Mouse (Mus musculus) lung, postnatal 0 days (tissue): ENCODE measurements around the gene Gsdma3. TPM values are rescaled to one million over a fixed set of nuclear protein-coding genes. Genes with fewer than 3 reads are reported as not detected.

Experiments used
- ATAC-seq: fragments of 200-750 bp; cut with Nextera tagmentation; 2 replicates; pipeline ENCODE4 v1.8.0; 2017; ENCODE audit warnings: moderate library complexity
- DNase-seq: peaks from one replicate; pipeline ENCODE4 v3.0.0-alpha.2; 2016; ENCODE audit warnings: low spot score
- H3K27ac ChIP-seq: fragments of 300-500 bp; sonication (generic); 2 replicates; pipeline ENCODE4 v1.5.1; 2014; ENCODE audit warnings: antibody characterized with exemption, mild to moderate bottlenecking, low read length, mixed read lengths
- H3K27me3 ChIP-seq: fragments of 300-500 bp; sonication (generic); replicated peaks from 2 replicates; pipeline ENCODE4 v1.6.1; 2014; ENCODE audit warnings: low read length, mixed read lengths; ENCODE audit not compliant: insufficient read depth
- H3K36me3 ChIP-seq: fragments of 300-500 bp; sonication (generic); 2 replicates; pipeline ENCODE4 v1.6.1; 2014; ENCODE audit warnings: low read length, mixed read lengths; ENCODE audit not compliant: insufficient read depth
- H3K4me1 ChIP-seq: fragments of 300-500 bp; sonication (generic); 2 replicates; pipeline ENCODE4 v1.6.1; 2014; ENCODE audit warnings: antibody characterized with exemption, low read depth, low read length, mixed read lengths; ENCODE audit not compliant: insufficient read depth
- H3K4me2 ChIP-seq: fragments of 300-500 bp; sonication (generic); replicated peaks from 2 replicates; pipeline ENCODE4 v1.6.1; 2014; ENCODE audit warnings: low read depth, mild to moderate bottlenecking, low read length, moderate library complexity, mixed read lengths
- H3K4me3 ChIP-seq: fragments of 300-500 bp; sonication (generic); 2 replicates; pipeline ENCODE4 v1.5.1; 2014; ENCODE audit warnings: low read depth, low read length
- H3K9ac ChIP-seq: fragments of 300-500 bp; sonication (generic); replicated peaks from 2 replicates; pipeline ENCODE4 v1.6.1; 2014; ENCODE audit warnings: low read depth, mild to moderate bottlenecking
- H3K9me3 ChIP-seq: fragments of 300-500 bp; sonication (generic); 2 replicates; pipeline ENCODE4 v1.6.1; 2016; ENCODE audit warnings: low read length, mixed read lengths
- CTCF ChIP-seq: IDR thresholded peaks from 2 replicates; pipeline ENCODE4 v1.5.1; 2016; ENCODE audit warnings: antibody characterized with exemption, mild to moderate bottlenecking
- EP300 ChIP-seq: IDR thresholded peaks from 2 replicates; pipeline ENCODE4 v1.6.1; 2016; ENCODE audit warnings: antibody characterized with exemption, mild to moderate bottlenecking, control low read depth
- WGBS: fragments of 180-500 bp; shearing (Covaris S2); extraction: QIAGEN DNeasy Blood & Tissue Kit; methylation state at CpG from one replicate; pipeline ENCODE4 v1.1.7; 2014; 5-methylcytosine and 5-hydroxymethylcytosine counted together
- polyA plus RNA-seq: library from polyadenylated mRNA; unstranded; fragments of >200 nt; fragmentation: Nextera tagmentation; extraction: Ambion mirVana; gene quantifications from 2 replicates; pipeline ENCODE4 v1.2.1, GENCODE M21; 2015

Gsdma3 gene
- polyA plus RNA-seq, 1 experiment from 2014 or later = not detected

- Histone ChIP-seq H3K36me3 (peaks cover 15% of the 10 kb centered on the region; the same call in 1 of the 2 replicates), H3K9me3 (no peaks in the 10 kb centered on the region), H3K4me1 (peaks cover 7% of the 10 kb centered on the region; the same call in 1 of the 2 replicates), H3K27me3 (no peaks in the 10 kb centered on the region), H3K4me3 (peak within 1 kb of the TSS; percentile 92), H3K4me2 (peak within 1 kb of the TSS; percentile 92), H3K9ac (peak within 1 kb of the TSS; percentile 100), H3K27ac (peak within 1 kb of the TSS; percentile 90)
- 4% methylated on average over 45 of the region's 45 CpGs for WGBS
- TF ChIP-seq EP300 (peak; percentile 79), CTCF (peak; percentile 66)
- ATAC-seq (peak; percentile 96), DNase-seq (peak; percentile 99)
Measured at GRCm38 (mm10) chr11:98681786-98682745, 55.9 kb downstream of the Gsdma3 start, which contains the start of gene Psmd3. Psmd3 (plus strand) TSS chr11:98682554.

GRCm38 (mm10) chr11:98682811-98683210, 56.7 kb downstream of the Gsdma3 start:
- DNase-seq (peak; percentile 32), ATAC-seq (peak; percentile 13; the same call in 1 of the 2 replicates)
- Histone ChIP-seq H3K4me3 (peak overlapping the region; percentile 92), H3K36me3 (peaks cover 22% of the 10 kb centered on the region; the same call in 1 of the 2 replicates), H3K9ac (peak overlapping the region; percentile 100), H3K27me3 (no peaks in the 10 kb centered on the region), H3K4me2 (peak overlapping the region; percentile 92), H3K4me1 (peaks cover 7% of the 10 kb centered on the region; the same call in 1 of the 2 replicates), H3K27ac (peak overlapping the region; percentile 90), H3K9me3 (no peaks in the 10 kb centered on the region)
- WGBS = 0% methylated on average over 20 of the region's 23 CpGs
- TF ChIP-seq EP300 (no peak), CTCF (no peak)

GRCm38 (mm10) chr11:98685642-98686041, 59.5 kb downstream of the Gsdma3 start:
- Histone ChIP-seq H3K9ac (no peak overlapping the region), H3K36me3 (peaks cover 27% of the 10 kb centered on the region; the same call in 1 of the 2 replicates), H3K9me3 (no peaks in the 10 kb centered on the region), H3K27ac (no peak overlapping the region), H3K4me2 (no peak overlapping the region), H3K27me3 (no peaks in the 10 kb centered on the region), H3K4me3 (no peak overlapping the region), H3K4me1 (peaks cover 7% of the 10 kb centered on the region; the same call in 1 of the 2 replicates)
- WGBS = 90% methylated on average over 9 of the region's 9 CpGs
- no peak for DNase-seq
- TF ChIP-seq EP300 = no peak
- no peak for TF ChIP-seq CTCF
- ATAC-seq = no peak

GRCm38 (mm10) chr11:98686976-98687375, 60.8 kb downstream of the Gsdma3 start:
- Histone ChIP-seq H3K9ac (no peak overlapping the region), H3K4me2 (no peak overlapping the region), H3K27ac (no peak overlapping the region), H3K9me3 (no peaks in the 10 kb centered on the region), H3K4me1 (peaks cover 7% of the 10 kb centered on the region; the same call in 1 of the 2 replicates), H3K27me3 (no peaks in the 10 kb centered on the region), H3K4me3 (no peak overlapping the region), H3K36me3 (peaks cover 39% of the 10 kb centered on the region)
- no peak for TF ChIP-seq EP300
- TF ChIP-seq CTCF = no peak
- 85% methylated on average over 4 of the region's 4 CpGs for WGBS
- no peak for ATAC-seq
- DNase-seq = no peak

Other genes starting within 250 kb of the Gsdma3 start
- gene Tcap, start 242.5 kb upstream of the Gsdma3 start, polyA plus RNA-seq = 5.8 and 6.4 TPM in 2 replicates
- gene Pnmt, start 239.9 kb upstream of the Gsdma3 start, polyA plus RNA-seq = 0.12 TPM in 1 of 2 replicates, not detected in the other
- gene Pgap3, start 225.9 kb upstream of the Gsdma3 start, polyA plus RNA-seq = 8.0 and 8.6 TPM in 2 replicates
- 21.2 and 23.6 TPM in 2 replicates for gene Erbb2, start 213.9 kb upstream of the Gsdma3 start, polyA plus RNA-seq
- 86.1 and 96.0 TPM in 2 replicates for gene Mien1, start 187.4 kb upstream of the Gsdma3 start, polyA plus RNA-seq
- 30.7 and 33.1 TPM in 2 replicates for gene Grb7, start 180.0 kb upstream of the Gsdma3 start, polyA plus RNA-seq
- gene Ikzf3, start 80.3 kb upstream of the Gsdma3 start, polyA plus RNA-seq = 0.20 and 0.43 TPM in 2 replicates
- gene Zpbp2, start 75.3 kb upstream of the Gsdma3 start, polyA plus RNA-seq = 0.10 and 0.21 TPM in 2 replicates
- gene Ormdl3, start 39.0 kb upstream of the Gsdma3 start, polyA plus RNA-seq = 43.7 and 45.3 TPM in 2 replicates
- gene Lrrc3c, start 28.1 kb upstream of the Gsdma3 start, polyA plus RNA-seq = not detected in 2 replicates
- gene Gm12355, start 699 bp upstream of the Gsdma3 start, polyA plus RNA-seq = 0.14 and 0.70 TPM in 2 replicates
- gene Gsdma2, start 20.4 kb downstream of the Gsdma3 start, polyA plus RNA-seq = not detected in 2 replicates
- not detected in 2 replicates for gene Gsdma, start 38.0 kb downstream of the Gsdma3 start, polyA plus RNA-seq
- 105 and 107 TPM in 2 replicates for gene Psmd3, start 56.2 kb downstream of the Gsdma3 start, polyA plus RNA-seq
- 0.19 TPM in 1 of 2 replicates, not detected in the other for gene Csf3, start 74.9 kb downstream of the Gsdma3 start, polyA plus RNA-seq
- 19.9 and 20.6 TPM in 2 replicates for gene Med24, start 103.1 kb downstream of the Gsdma3 start, polyA plus RNA-seq
- 38.1 and 40.5 TPM in 2 replicates for gene Thra, start 114.3 kb downstream of the Gsdma3 start, polyA plus RNA-seq
- gene Nr1d1, start 149.0 kb downstream of the Gsdma3 start, polyA plus RNA-seq = 6.9 and 8.9 TPM in 2 replicates
- 16.3 and 21.3 TPM in 2 replicates for gene Msl1, start 169.2 kb downstream of the Gsdma3 start, polyA plus RNA-seq
- 22.7 and 22.9 TPM in 2 replicates for gene Casc3, start 178.5 kb downstream of the Gsdma3 start, polyA plus RNA-seq
- 1.1 and 1.5 TPM in 2 replicates for gene Rapgefl1, start 210.4 kb downstream of the Gsdma3 start, polyA plus RNA-seq
- gene Wipf2, start 237.3 kb downstream of the Gsdma3 start, polyA plus RNA-seq = 4.0 and 4.1 TPM in 2 replicates